Mouse (Mus musculus) limb, embryonic 11.5 days (tissue): ENCODE measurements around the gene Prl2c1. TPM values are rescaled to one million over a fixed set of nuclear protein-coding genes. Genes with fewer than 3 reads are reported as not detected.
"Not testable (repeated sequence)": the region's sequence is repeated elsewhere in the genome, so short reads cannot be mapped to it uniquely, and the experiment has no call there.

Experiments used
- ATAC-seq: fragments of 200-750 bp; cut with Nextera tagmentation; 2 replicates; pipeline ENCODE4 v1.8.0; 2017; ENCODE audit warnings: low read depth; ENCODE audit not compliant: insufficient number of reproducible peaks, low FRiP score, low TSS enrichment
- DNase-seq: peaks from one replicate; pipeline ENCODE4 v3.0.0-alpha.2; 2015; ENCODE audit warnings: low spot score
- H3K27ac ChIP-seq: fragments of 300-500 bp; sonication (generic); replicated peaks from 2 replicates; pipeline ENCODE4 v1.5.1; 2014; ENCODE audit warnings: low read depth, mild to moderate bottlenecking, low read length
- H3K27me3 ChIP-seq: fragments of 300-500 bp; sonication (generic); 2 replicates; pipeline ENCODE4 v1.6.1; 2014; ENCODE audit warnings: mild to moderate bottlenecking, low read length, mixed read lengths; ENCODE audit not compliant: control insufficient read depth, insufficient read depth
- H3K36me3 ChIP-seq: fragments of 300-500 bp; sonication (generic); 2 replicates; pipeline ENCODE4 v1.6.1; 2014; ENCODE audit warnings: mild to moderate bottlenecking, low read length, moderate library complexity, mixed read lengths; ENCODE audit not compliant: control insufficient read depth, insufficient read depth
- H3K4me1 ChIP-seq: fragments of 300-500 bp; sonication (generic); 2 replicates; pipeline ENCODE4 v1.6.1; 2014; ENCODE audit warnings: low read length, mixed read lengths; ENCODE audit not compliant: control insufficient read depth, insufficient read depth
- H3K4me2 ChIP-seq: fragments of 300-500 bp; sonication (generic); 2 replicates; pipeline ENCODE4 v1.6.1; 2014; ENCODE audit warnings: low read depth, mild to moderate bottlenecking, moderate library complexity; ENCODE audit not compliant: severe bottlenecking
- H3K4me3 ChIP-seq: fragments of 300-500 bp; sonication (generic); 2 replicates; pipeline ENCODE4 v1.5.1; 2014; ENCODE audit warnings: low read depth, low read length
- H3K9ac ChIP-seq: fragments of 300-500 bp; sonication (generic); 2 replicates; pipeline ENCODE4 v1.6.1; 2014; ENCODE audit warnings: mild to moderate bottlenecking, low read length
- H3K9me3 ChIP-seq: fragments of 300-500 bp; sonication (generic); 2 replicates; pipeline ENCODE4 v1.6.1; 2016; ENCODE audit warnings: low read length; ENCODE audit not compliant: control insufficient read depth
- WGBS: fragments of 180-500 bp; shearing (Covaris S2); extraction: QIAGEN DNeasy Blood & Tissue Kit; methylation state at CpG from one replicate; pipeline ENCODE4 v1.1.7; 2014; 5-methylcytosine and 5-hydroxymethylcytosine counted together
- polyA plus RNA-seq: library from polyadenylated mRNA; unstranded; fragments of >200 nt; fragmentation: Nextera tagmentation; extraction: Ambion mirVana; gene quantifications from 2 replicates; pipeline ENCODE4 v1.2.1, GENCODE M21; 2014

Gene Prl2c1
- polyA plus RNA-seq: not detected in 2 replicates

DNA sequence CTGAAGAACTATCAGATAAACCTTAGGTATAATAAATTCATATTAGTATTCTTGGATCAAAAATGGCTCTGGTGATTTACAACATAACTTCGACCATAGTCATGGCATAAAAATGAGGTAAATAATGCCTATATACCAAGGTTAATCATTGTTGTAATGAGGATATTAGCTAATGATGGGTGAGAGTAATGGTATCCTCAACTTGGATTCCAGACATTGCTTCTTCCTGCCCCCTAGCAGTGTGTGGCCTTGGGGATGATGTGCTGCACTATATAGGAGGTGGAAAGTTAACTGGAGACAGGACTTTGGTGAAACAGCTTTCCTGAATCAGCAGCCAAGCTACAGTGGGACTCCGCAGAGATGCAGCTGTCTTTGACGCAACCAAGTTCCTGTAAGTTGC lies at the start of gene Prl2c1:
Prl2c1 (plus strand) TSS at position 301 of the 400 bp plus-strand sequence.
- Histone ChIP-seq H3K4me3 (no peak within 1 kb of the TSS), H3K27me3 (no peaks in the 10 kb centered on the region), H3K36me3 (no peaks in the 10 kb centered on the region), H3K9me3 (no peaks in the 10 kb centered on the region), H3K9ac (no peak within 1 kb of the TSS), H3K4me1 (no peaks in the 10 kb centered on the region), H3K4me2 (no peak within 1 kb of the TSS), H3K27ac (no peak within 1 kb of the TSS)
- DNase-seq: no peak
- ATAC-seq: no peak
- 93% methylated on average over 3 of the region's 3 CpGs for WGBS

- Histone ChIP-seq H3K4me1 (no peaks in the 10 kb centered on the region), H3K4me3 (no peak within 1 kb of the TSS), H3K36me3 (no peaks in the 10 kb centered on the region), H3K4me2 (no peak within 1 kb of the TSS), H3K27me3 (no peaks in the 10 kb centered on the region), H3K27ac (no peak within 1 kb of the TSS), H3K9me3 (no peaks in the 10 kb centered on the region), H3K9ac (no peak within 1 kb of the TSS)
- DNase-seq: no peak
- ATAC-seq: no peak
- WGBS: 100% methylated on average over 1 of the region's 1 CpGs
These were observed 47.8 kb upstream of the Prl2c1 start, which contains the start of gene Prl2a1 for GRCm38 (mm10) chr13:27801354-27801753. TSS of gene Prl2a1 (plus strand) at chr13:27801654.

GRCm38 (mm10) chr13:27802765-27803164 lies 46.4 kb upstream of the Prl2c1 start:
- Histone ChIP-seq H3K9me3 (no peaks in the 10 kb centered on the region), H3K4me2 (no peak overlapping the region)

GRCm38 (mm10) chr13:27904236-27904635 lies 55.1 kb downstream of the Prl2c1 start:
- H3K9ac ChIP-seq, H3K4me3 ChIP-seq, H3K36me3 ChIP-seq, ATAC-seq, DNase-seq, H3K4me1 ChIP-seq, H3K4me2 ChIP-seq, H3K27ac ChIP-seq, H3K9me3 ChIP-seq, H3K27me3 ChIP-seq: not testable (repeated sequence)
- WGBS: 86% methylated on average over 2 of the region's 2 CpGs

More at GRCm38 (mm10) chr13:27802765-27803164, 46.4 kb upstream of the Prl2c1 start:
- Histone ChIP-seq H3K4me3 (no peak overlapping the region), H3K9ac (no peak overlapping the region), H3K36me3 (no peaks in the 10 kb centered on the region), H3K27me3 (no peaks in the 10 kb centered on the region), H3K4me1 (no peaks in the 10 kb centered on the region), H3K27ac (no peak overlapping the region)
- DNase-seq (no peak), ATAC-seq (no peak)
- WGBS: 75% methylated on average over 1 of the region's 1 CpGs

Other genes with a start within 250 kb of the Prl2c1 start
- gene Prl7b1, start 238.8 kb upstream of the Prl2c1 start, polyA plus RNA-seq: not detected in 2 replicates
- gene Prl7a1, start 206.8 kb upstream of the Prl2c1 start, polyA plus RNA-seq: not detected in 2 replicates
- not detected in 2 replicates for gene Prl7a2, start 181.3 kb upstream of the Prl2c1 start, polyA plus RNA-seq
- not detected in 2 replicates for gene Prl7d1, start 132.6 kb upstream of the Prl2c1 start, polyA plus RNA-seq
- gene Prl7c1, start 68.5 kb upstream of the Prl2c1 start, polyA plus RNA-seq: not detected in 2 replicates
- gene Prl2a1, start 47.7 kb upstream of the Prl2c1 start, polyA plus RNA-seq: not detected in 2 replicates
- not detected in 2 replicates for gene Prl4a1, start 166.9 kb downstream of the Prl2c1 start, polyA plus RNA-seq